Mouse (Mus musculus) limb, embryonic 11.5 days (tissue): ENCODE data around the gene St3gal6. TPM values are rescaled to one million over a fixed set of nuclear protein-coding genes. Genes with fewer than 3 reads are reported as not detected.

Experiments used
- ATAC-seq: fragments of 200-750 bp; cut with Nextera tagmentation; 2 replicates; pipeline ENCODE4 v1.8.0; 2017; ENCODE audit warnings: low read depth; ENCODE audit not compliant: insufficient number of reproducible peaks, low FRiP score, low TSS enrichment
- DNase-seq: peaks from one replicate; pipeline ENCODE4 v3.0.0-alpha.2; 2015; ENCODE audit warnings: low spot score
- H3K27ac ChIP-seq: fragments of 300-500 bp; sonication (generic); replicated peaks from 2 replicates; pipeline ENCODE4 v1.5.1; 2014; ENCODE audit warnings: low read depth, mild to moderate bottlenecking, low read length
- H3K27me3 ChIP-seq: fragments of 300-500 bp; sonication (generic); 2 replicates; pipeline ENCODE4 v1.6.1; 2014; ENCODE audit warnings: mild to moderate bottlenecking, low read length, mixed read lengths; ENCODE audit not compliant: control insufficient read depth, insufficient read depth
- H3K36me3 ChIP-seq: fragments of 300-500 bp; sonication (generic); 2 replicates; pipeline ENCODE4 v1.6.1; 2014; ENCODE audit warnings: mild to moderate bottlenecking, low read length, moderate library complexity, mixed read lengths; ENCODE audit not compliant: control insufficient read depth, insufficient read depth
- H3K4me1 ChIP-seq: fragments of 300-500 bp; sonication (generic); 2 replicates; pipeline ENCODE4 v1.6.1; 2014; ENCODE audit warnings: low read length, mixed read lengths; ENCODE audit not compliant: control insufficient read depth, insufficient read depth
- H3K4me2 ChIP-seq: fragments of 300-500 bp; sonication (generic); 2 replicates; pipeline ENCODE4 v1.6.1; 2014; ENCODE audit warnings: low read depth, mild to moderate bottlenecking, moderate library complexity; ENCODE audit not compliant: severe bottlenecking
- H3K4me3 ChIP-seq: fragments of 300-500 bp; sonication (generic); 2 replicates; pipeline ENCODE4 v1.5.1; 2014; ENCODE audit warnings: low read depth, low read length
- H3K9ac ChIP-seq: fragments of 300-500 bp; sonication (generic); 2 replicates; pipeline ENCODE4 v1.6.1; 2014; ENCODE audit warnings: mild to moderate bottlenecking, low read length
- H3K9me3 ChIP-seq: fragments of 300-500 bp; sonication (generic); 2 replicates; pipeline ENCODE4 v1.6.1; 2016; ENCODE audit warnings: low read length; ENCODE audit not compliant: control insufficient read depth
- WGBS: fragments of 180-500 bp; shearing (Covaris S2); extraction: QIAGEN DNeasy Blood & Tissue Kit; methylation state at CpG from one replicate; pipeline ENCODE4 v1.1.7; 2014; 5-methylcytosine and 5-hydroxymethylcytosine counted together
- polyA plus RNA-seq: library from polyadenylated mRNA; unstranded; fragments of >200 nt; fragmentation: Nextera tagmentation; extraction: Ambion mirVana; gene quantifications from 2 replicates; pipeline ENCODE4 v1.2.1, GENCODE M21; 2014

St3gal6 gene
- polyA plus RNA-seq, 1 experiment from 2014 or later = 14.0 TPM

GRCm38 (mm10) chr16:58430246-58430645, 93.8 kb downstream of the St3gal6 start:
- no peak overlapping the region for H3K9ac ChIP-seq
- H3K36me3 ChIP-seq = no peaks in the 10 kb centered on the region
- no peak for DNase-seq
- no peak for ATAC-seq
- no peak overlapping the region for H3K4me3 ChIP-seq
- H3K4me2 ChIP-seq = no peak overlapping the region
- H3K27me3 ChIP-seq = no peaks in the 10 kb centered on the region
- H3K4me1 ChIP-seq = no peaks in the 10 kb centered on the region
- WGBS = 87% methylated on average over 7 of the region's 7 CpGs
- H3K9me3 ChIP-seq = no peaks in the 10 kb centered on the region
- no peak overlapping the region for H3K27ac ChIP-seq

GRCm38 (mm10) chr16:58421696-58422354, 102.2 kb downstream of the St3gal6 start:
- H3K27ac ChIP-seq = no peak overlapping the region
- H3K4me2 ChIP-seq = no peak overlapping the region
- no peak overlapping the region for H3K4me3 ChIP-seq
- DNase-seq (no peak), ATAC-seq (no peak)
- H3K9ac ChIP-seq = no peak overlapping the region
- WGBS = 47% methylated on average over 11 of the region's 11 CpGs
- H3K4me1 ChIP-seq = no peaks in the 10 kb centered on the region; the same call in 1 of the 2 replicates
- H3K27me3 ChIP-seq = no peaks in the 10 kb centered on the region
- H3K36me3 ChIP-seq = no peaks in the 10 kb centered on the region; the same call in 1 of the 2 replicates
- no peaks in the 10 kb centered on the region for H3K9me3 ChIP-seq

Other genes with a start within 250 kb of the St3gal6 start
- gene Dcbld2, start 115.8 kb downstream of the St3gal6 start, polyA plus RNA-seq = 10.2 and 13.9 TPM in 2 replicates
- gene Gm813, start 92.7 kb upstream of the St3gal6 start, polyA plus RNA-seq = not detected in 2 replicates
- gene E330017A01Rik, start 114.5 kb upstream of the St3gal6 start, polyA plus RNA-seq = not detected in 2 replicates
- gene Cpox, start 146.0 kb upstream of the St3gal6 start, polyA plus RNA-seq = 21.9 and 23.5 TPM in 2 replicates
- gene Gpr15, start 194.8 kb upstream of the St3gal6 start, polyA plus RNA-seq = not detected in 2 replicates
- 126 and 129 TPM in 2 replicates for gene Cldnd1, start 203.7 kb upstream of the St3gal6 start, polyA plus RNA-seq
- not detected in 2 replicates for gene Olfr172, start 238.9 kb upstream of the St3gal6 start, polyA plus RNA-seq